Mouse (Mus musculus): ENCODE results near the gene Prkar2b. TPM values are rescaled to one million over a fixed set of nuclear protein-coding genes. Genes with fewer than 3 reads are reported as not detected.

The Prkar2b gene
- polyA plus RNA-seq, 1 experiment, result 8.9 TPM

- Histone ChIP-seq H3K9me3 (replicated peaks; ENCODE audit: control insufficient read depth, insufficient read depth, low read length, poor library complexity, severe bottlenecking) (no peaks in the 10 kb centered on the region), H3K27ac (ENCODE audit: insufficient read depth, low read length) (no peak overlapping the region), H3K9ac (ENCODE audit: low read depth, poor library complexity, severe bottlenecking) (no peak overlapping the region), H3K4me3 (ENCODE audit: low read depth, low read length) (no peak overlapping the region), H3K27me3 (ENCODE audit: control insufficient read depth, insufficient read depth, low read length, poor library complexity, severe bottlenecking) (no peaks in the 10 kb centered on the region), H3K4me1 (ENCODE audit: control insufficient read depth, insufficient read depth, low read length) (no peaks in the 10 kb centered on the region), H3K36me3 (ENCODE audit: control insufficient read depth, insufficient read depth, low read length, poor library complexity, severe bottlenecking) (no peaks in the 10 kb centered on the region)
- TF ChIP-seq POLR2A (IDR thresholded peaks at IDR 0.05; ENCODE audit: insufficient read depth, low read length) (no peak), CTCF (IDR thresholded peaks at IDR 0.05; ENCODE audit: low read depth, low read length) (no peak), EP300 (IDR thresholded peaks at IDR 0.05; ENCODE audit: insufficient read depth, low read depth, low read length) (no peak)
Observed at GRCm38 (mm10) chr12:31985738-31986137, 75.4 kb downstream of the Prkar2b start.

- Histone ChIP-seq H3K36me3 (ENCODE audit: control insufficient read depth, insufficient read depth, low read length, poor library complexity, severe bottlenecking) (no peaks in the 10 kb centered on the region), H3K9ac (ENCODE audit: low read depth, poor library complexity, severe bottlenecking) (no peak overlapping the region), H3K27me3 (ENCODE audit: control insufficient read depth, insufficient read depth, low read length, poor library complexity, severe bottlenecking) (no peaks in the 10 kb centered on the region), H3K27ac (ENCODE audit: insufficient read depth, low read length) (no peak overlapping the region), H3K4me1 (ENCODE audit: control insufficient read depth, insufficient read depth, low read length) (no peaks in the 10 kb centered on the region), H3K9me3 (replicated peaks; ENCODE audit: control insufficient read depth, insufficient read depth, low read length, poor library complexity, severe bottlenecking) (no peaks in the 10 kb centered on the region), H3K4me3 (ENCODE audit: low read depth, low read length) (no peak overlapping the region)
- TF ChIP-seq EP300 (IDR thresholded peaks at IDR 0.05; ENCODE audit: insufficient read depth, low read depth, low read length), result no peak
- TF ChIP-seq POLR2A (IDR thresholded peaks at IDR 0.05; ENCODE audit: insufficient read depth, low read length), result no peak
- TF ChIP-seq CTCF (IDR thresholded peaks at IDR 0.05; ENCODE audit: low read depth, low read length), result no peak
Observed at GRCm38 (mm10) chr12:31984664-31985063, 76.4 kb downstream of the Prkar2b start.

GRCm38 (mm10) chr12:31984206-31984605 is 76.9 kb downstream of the Prkar2b start:
- H3K9me3 ChIP-seq (replicated peaks; ENCODE audit: control insufficient read depth, insufficient read depth, low read length, poor library complexity, severe bottlenecking), result no peaks in the 10 kb centered on the region
- TF ChIP-seq EP300 (IDR thresholded peaks at IDR 0.05; ENCODE audit: insufficient read depth, low read depth, low read length) (no peak), POLR2A (IDR thresholded peaks at IDR 0.05; ENCODE audit: insufficient read depth, low read length) (no peak), CTCF (IDR thresholded peaks at IDR 0.05; ENCODE audit: low read depth, low read length) (no peak)
- H3K27ac ChIP-seq (ENCODE audit: insufficient read depth, low read length), result no peak overlapping the region

GRCm38 (mm10) chr12:31983769-31984168 is 77.3 kb downstream of the Prkar2b start:
- no peak overlapping the region for H3K9ac ChIP-seq (ENCODE audit: low read depth, poor library complexity, severe bottlenecking)
- no peak overlapping the region for H3K27ac ChIP-seq (ENCODE audit: insufficient read depth, low read length)
- H3K27me3 ChIP-seq (ENCODE audit: control insufficient read depth, insufficient read depth, low read length, poor library complexity, severe bottlenecking), result no peaks in the 10 kb centered on the region
- H3K4me1 ChIP-seq (ENCODE audit: control insufficient read depth, insufficient read depth, low read length), result no peaks in the 10 kb centered on the region
- H3K4me3 ChIP-seq (ENCODE audit: low read depth, low read length), result no peak overlapping the region
- H3K9me3 ChIP-seq (replicated peaks; ENCODE audit: control insufficient read depth, insufficient read depth, low read length, poor library complexity, severe bottlenecking), result no peaks in the 10 kb centered on the region
- TF ChIP-seq POLR2A (IDR thresholded peaks at IDR 0.05; ENCODE audit: insufficient read depth, low read length) (no peak), CTCF (IDR thresholded peaks at IDR 0.05; ENCODE audit: low read depth, low read length) (no peak), EP300 (IDR thresholded peaks at IDR 0.05; ENCODE audit: insufficient read depth, low read depth, low read length) (no peak)
- no peaks in the 10 kb centered on the region for H3K36me3 ChIP-seq (ENCODE audit: control insufficient read depth, insufficient read depth, low read length, poor library complexity, severe bottlenecking)

More at GRCm38 (mm10) chr12:31984206-31984605, 76.9 kb downstream of the Prkar2b start:
- H3K27me3 ChIP-seq (ENCODE audit: control insufficient read depth, insufficient read depth, low read length, poor library complexity, severe bottlenecking), result no peaks in the 10 kb centered on the region
- H3K36me3 ChIP-seq (ENCODE audit: control insufficient read depth, insufficient read depth, low read length, poor library complexity, severe bottlenecking), result no peaks in the 10 kb centered on the region
- no peaks in the 10 kb centered on the region for H3K4me1 ChIP-seq (ENCODE audit: control insufficient read depth, insufficient read depth, low read length)
- no peak overlapping the region for H3K4me3 ChIP-seq (ENCODE audit: low read depth, low read length)
- H3K9ac ChIP-seq (ENCODE audit: low read depth, poor library complexity, severe bottlenecking), result no peak overlapping the region

GRCm38 (mm10) chr12:31983238-31983637 is 77.9 kb downstream of the Prkar2b start:
- Histone ChIP-seq H3K4me1 (ENCODE audit: control insufficient read depth, insufficient read depth, low read length) (no peaks in the 10 kb centered on the region), H3K4me3 (ENCODE audit: low read depth, low read length) (no peak overlapping the region), H3K36me3 (ENCODE audit: control insufficient read depth, insufficient read depth, low read length, poor library complexity, severe bottlenecking) (no peaks in the 10 kb centered on the region), H3K27ac (ENCODE audit: insufficient read depth, low read length) (no peak overlapping the region), H3K9ac (ENCODE audit: low read depth, poor library complexity, severe bottlenecking) (no peak overlapping the region), H3K9me3 (replicated peaks; ENCODE audit: control insufficient read depth, insufficient read depth, low read length, poor library complexity, severe bottlenecking) (no peaks in the 10 kb centered on the region), H3K27me3 (ENCODE audit: control insufficient read depth, insufficient read depth, low read length, poor library complexity, severe bottlenecking) (no peaks in the 10 kb centered on the region)
- TF ChIP-seq CTCF (IDR thresholded peaks at IDR 0.05; ENCODE audit: low read depth, low read length), result no peak
- TF ChIP-seq EP300 (IDR thresholded peaks at IDR 0.05; ENCODE audit: insufficient read depth, low read depth, low read length), result no peak
- no peak for TF ChIP-seq POLR2A (IDR thresholded peaks at IDR 0.05; ENCODE audit: insufficient read depth, low read length)

GRCm38 (mm10) chr12:31977613-31978195 is 83.4 kb downstream of the Prkar2b start:
- Histone ChIP-seq H3K27me3 (ENCODE audit: control insufficient read depth, insufficient read depth, low read length, poor library complexity, severe bottlenecking) (no peaks in the 10 kb centered on the region), H3K36me3 (ENCODE audit: control insufficient read depth, insufficient read depth, low read length, poor library complexity, severe bottlenecking) (no peaks in the 10 kb centered on the region), H3K4me3 (ENCODE audit: low read depth, low read length) (no peak overlapping the region), H3K27ac (ENCODE audit: insufficient read depth, low read length) (no peak overlapping the region), H3K4me1 (ENCODE audit: control insufficient read depth, insufficient read depth, low read length) (no peaks in the 10 kb centered on the region), H3K9ac (ENCODE audit: low read depth, poor library complexity, severe bottlenecking) (no peak overlapping the region), H3K9me3 (replicated peaks; ENCODE audit: control insufficient read depth, insufficient read depth, low read length, poor library complexity, severe bottlenecking) (no peaks in the 10 kb centered on the region)
- TF ChIP-seq POLR2A (IDR thresholded peaks at IDR 0.05; ENCODE audit: insufficient read depth, low read length) (no peak), CTCF (IDR thresholded peaks at IDR 0.05; ENCODE audit: low read depth, low read length) (no peak), EP300 (IDR thresholded peaks at IDR 0.05; ENCODE audit: insufficient read depth, low read depth, low read length) (no peak)

All from ES-Bruce4 (cell line).